Mouse (Mus musculus): ENCODE measurements around the gene Tmem120a. TPM values are rescaled to one million over a fixed set of nuclear protein-coding genes. Genes with fewer than 3 reads are reported as not detected.

Gene Tmem120a
- 10 to 100 TPM; 11.6 to 12.8 TPM for total RNA-seq (2023)

DNA sequence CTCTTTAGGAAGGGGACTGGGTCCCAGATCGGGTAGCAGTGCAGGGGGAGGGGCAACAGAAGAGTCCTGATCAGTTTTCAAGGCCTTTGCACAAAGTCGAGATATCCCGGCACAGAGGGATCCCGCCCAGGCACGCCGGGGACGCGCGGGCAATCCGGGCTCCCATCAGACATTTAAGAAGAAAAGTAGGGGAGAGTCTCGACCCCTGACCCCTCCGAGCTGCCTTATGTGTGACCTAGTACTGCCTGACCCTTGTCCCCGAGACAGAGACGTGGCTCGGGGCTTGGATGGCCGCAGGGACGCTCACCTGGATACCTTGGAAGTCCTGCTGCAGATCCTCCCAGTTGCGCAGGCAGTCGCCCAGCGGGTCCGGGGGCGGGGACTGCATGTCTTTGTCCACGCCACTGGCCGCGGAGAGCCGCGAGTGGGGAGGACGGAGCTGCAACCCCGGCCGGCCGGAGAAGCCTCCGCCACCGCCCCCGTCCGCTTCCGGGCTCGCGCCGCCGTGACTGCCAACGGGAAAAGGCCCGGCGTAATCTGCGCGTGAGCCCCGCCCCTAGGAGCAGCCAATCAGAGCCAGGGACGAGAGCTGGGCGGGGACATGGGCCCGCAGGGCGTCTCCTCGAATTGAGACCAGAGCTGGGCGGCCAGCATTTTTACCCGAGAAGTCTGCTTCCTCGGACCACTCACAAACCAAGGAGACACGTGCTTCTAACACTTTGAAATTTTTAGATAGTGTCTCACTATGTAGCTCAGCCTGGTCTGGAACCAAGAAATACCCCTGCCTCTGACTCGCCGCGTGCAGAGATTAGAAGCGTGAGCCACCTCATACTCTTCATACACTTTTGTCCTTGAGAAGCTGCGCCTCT is at the start of gene Tmem120a:
Gene Tmem120a (minus strand): TSS at position 708 of the 869 bp plus-strand sequence.

DNA sequence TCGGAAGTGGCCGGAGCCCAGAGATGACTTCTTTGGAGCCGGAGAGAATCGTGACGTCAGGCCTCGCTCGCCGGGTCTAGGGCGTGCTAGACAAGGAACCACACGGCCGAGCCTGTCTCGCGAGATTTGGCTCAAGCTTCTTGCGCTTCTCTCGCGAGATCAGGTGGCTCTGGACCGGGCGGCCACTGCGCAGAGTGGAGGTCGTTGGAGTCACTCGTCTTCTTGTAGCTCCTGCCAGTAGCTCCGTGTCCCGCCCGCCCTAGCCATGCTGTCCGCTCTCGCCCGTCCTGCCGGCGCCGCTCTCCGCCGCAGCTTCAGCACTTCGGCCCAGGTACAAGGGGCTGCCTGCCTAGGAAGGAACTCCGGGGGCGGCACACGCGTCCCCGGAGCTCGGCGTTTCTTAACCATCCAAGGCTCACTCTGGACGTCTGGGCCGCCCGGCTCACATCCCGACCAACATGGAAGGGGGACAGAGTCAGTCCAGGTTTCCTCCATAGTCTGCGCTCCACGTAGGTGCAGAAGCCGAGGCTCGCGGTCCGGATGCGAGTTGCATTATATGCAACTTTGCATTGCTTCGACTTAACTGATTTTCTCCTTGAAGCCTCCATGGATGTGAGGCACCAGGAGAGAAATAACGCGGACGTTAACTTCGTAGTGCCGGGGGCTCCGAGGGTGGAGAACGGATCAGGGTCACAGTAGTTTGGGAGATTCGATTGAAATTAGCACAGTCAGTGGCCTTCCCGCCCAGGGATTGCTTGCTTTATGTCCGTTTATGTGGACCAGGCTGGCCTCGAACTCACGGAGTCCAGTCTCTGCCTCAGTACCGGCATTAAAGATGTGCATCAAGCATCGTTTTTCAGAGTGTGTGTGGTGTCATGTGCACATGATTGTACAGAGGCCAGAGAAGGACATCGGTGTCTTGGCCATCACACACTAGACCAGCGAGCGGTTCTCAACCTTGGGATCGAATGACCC is 34.5 kb upstream of the Tmem120a start, which contains the start of gene Mdh2:
Gene Mdh2 (plus strand): TSS at position 10 of the 975 bp plus-strand sequence.

DNA sequence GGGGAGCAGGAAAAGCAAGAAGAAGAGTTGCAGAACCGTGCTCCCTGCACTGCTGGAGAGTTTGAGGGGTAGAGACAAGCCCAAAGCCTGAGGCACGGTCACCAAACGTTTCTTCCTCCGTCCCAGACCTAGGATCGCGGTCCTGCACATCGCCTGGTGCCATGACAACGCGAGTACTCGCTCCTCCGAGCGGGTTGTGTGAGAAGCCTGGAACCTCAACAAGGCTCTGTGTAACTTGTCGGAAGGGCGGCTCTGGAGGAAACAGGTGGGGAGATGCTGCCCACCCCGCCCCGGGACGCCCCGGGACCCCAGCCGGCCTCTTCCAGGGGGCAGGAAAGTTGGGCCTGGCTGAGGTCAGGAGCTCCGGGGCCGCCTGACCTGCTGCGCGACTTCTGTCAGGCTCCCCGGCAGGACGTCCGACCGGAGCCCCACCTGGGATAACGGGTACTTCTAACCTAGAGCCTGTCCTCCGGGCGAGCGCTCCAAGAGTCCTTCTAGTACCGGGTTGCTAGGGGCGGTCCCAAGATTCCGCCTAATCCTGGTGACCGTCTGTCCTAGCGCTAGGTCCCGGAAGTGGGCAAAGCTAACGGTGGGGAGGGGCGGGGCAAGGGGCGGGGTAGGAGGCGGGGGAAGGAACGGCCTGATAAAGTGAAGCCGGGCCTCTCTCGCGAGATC is 33.7 kb upstream of the Tmem120a start, which contains the start of gene Styxl1:
Gene Styxl1 (minus strand): TSS at position 590 of the 675 bp plus-strand sequence.

Other genes starting within 250 kb of the Tmem120a start
- gene Hip1, start 199.3 kb downstream of the Tmem120a start, total RNA-seq (2023), result 100 to 1,000 TPM; 203 to 210 TPM
- gene Ccl26, start 180.9 kb downstream of the Tmem120a start, total RNA-seq (2023), result not detected
- gene Ccl24, start 171.4 kb downstream of the Tmem120a start, total RNA-seq (2023), result 10 to 100 TPM; 20.6 to 33.1 TPM
- gene Rhbdd2, start 111.8 kb downstream of the Tmem120a start, total RNA-seq (2023), result 10 to 100 TPM; 10.4 to 10.5 TPM
- gene Por, start 74.4 kb downstream of the Tmem120a start, total RNA-seq (2023), result 10 to 100 TPM; 74.5 to 77.1 TPM
- gene Styxl1, start 33.9 kb upstream of the Tmem120a start, total RNA-seq (2023), result under 1 TPM in 1 of 2 experiments, not detected in 1; 0.73 TPM
- 100 to 1,000 TPM; 191 to 197 TPM for gene Mdh2, start 34.0 kb upstream of the Tmem120a start, total RNA-seq (2023)
- gene Srrm3, start 62.4 kb upstream of the Tmem120a start, total RNA-seq (2023), result not detected
- 1 to 10 TPM; 1.8 to 1.9 TPM for gene Hspb1, start 143.5 kb upstream of the Tmem120a start, total RNA-seq (2023)
- 100 to 1,000 TPM; 183 to 200 TPM for gene Ywhag, start 190.2 kb upstream of the Tmem120a start, total RNA-seq (2023)
- gene Ssc4d, start 230.1 kb upstream of the Tmem120a start, total RNA-seq (2023), result 1 to 10 TPM; 1.7 to 2.4 TPM
- gene Zp3, start 235.7 kb upstream of the Tmem120a start, total RNA-seq (2023), result not detected

Data from monocyte, adult 59 days (primary cell).